Mouse (Mus musculus) heart, adult 2 months (tissue): ENCODE data around the gene Clasp2.

Experiments
- CTCF ChIP-seq: fragments of 200-600 bp; IDR thresholded peaks from 2 replicates; pipeline ENCODE4 v1.8.1; 2022; ENCODE audit warnings: antibody characterized with exemption, mild to moderate bottlenecking, moderate library complexity
- POLR2A ChIP-seq: fragments of 200-500 bp; IDR thresholded peaks from 2 replicates; pipeline ENCODE4 v1.6.1; 2011; ENCODE audit warnings: mild to moderate bottlenecking, low read depth, low read length, control low read depth; ENCODE audit not compliant: insufficient read depth

- TF ChIP-seq CTCF (no peak), POLR2A (no peak)
Observed at GRCm38 (mm10) chr9:113803751-113804150, 62.5 kb downstream of the Clasp2 start.
